Mouse (Mus musculus): ENCODE data around the gene Gm17949. TPM values are rescaled to one million over a fixed set of nuclear protein-coding genes. Genes with fewer than 3 reads are reported as not detected.
A peak's percentile ranks its signal among the peaks of the same experiment; 100 is the strongest.

The Gm17949 gene
- polyA plus RNA-seq, 1 experiment from 2014 or later, result 0.16 TPM

- peak overlapping the region; percentile 51; the same call in 1 of the 2 replicates for H3K4me2 ChIP-seq
- no peaks in the 10 kb centered on the region for H3K27me3 ChIP-seq (ENCODE audit: insufficient read depth, low read length)
- H3K27ac ChIP-seq (ENCODE audit: low read depth), result no peak overlapping the region
- ATAC-seq (ENCODE audit: insufficient read depth) (peak; percentile 62), DNase-seq (peak; percentile 84)
- TF ChIP-seq CTCF (IDR thresholded peaks at IDR 0.05; ENCODE audit: low read depth), result no peak
- WGBS, result 5% methylated on average over 11 of the region's 11 CpGs
- no peaks in the 10 kb centered on the region for H3K36me3 ChIP-seq (ENCODE audit: insufficient read depth)
- no peaks in the 10 kb centered on the region for H3K9me3 ChIP-seq (ENCODE audit: low read depth, low read length)
- H3K4me1 ChIP-seq (ENCODE audit: insufficient read depth), result no peaks in the 10 kb centered on the region
- peak overlapping the region; percentile 21; the same call in 1 of the 2 replicates for H3K4me3 ChIP-seq (ENCODE audit: low read depth, low read length)
- no peak overlapping the region for H3K9ac ChIP-seq
These were observed 59.4 kb downstream of the Gm17949 start for GRCm38 (mm10) chr17:57070699-57071098.

Other genes starting within 250 kb of the Gm17949 start
- 40.5 and 42.3 TPM in 2 replicates for gene Dus3l, start 246.7 kb upstream of the Gm17949 start, polyA plus RNA-seq (2014; fragmentation: Nextera tagmentation; extraction: Ambion mirVana)
- 1.2 and 1.4 TPM in 2 replicates for gene Prr22, start 241.2 kb upstream of the Gm17949 start, polyA plus RNA-seq (2014; fragmentation: Nextera tagmentation; extraction: Ambion mirVana)
- gene Rfx2, start 180.5 kb upstream of the Gm17949 start, polyA plus RNA-seq (2014; fragmentation: Nextera tagmentation; extraction: Ambion mirVana), result 4.3 and 4.8 TPM in 2 replicates
- not detected in 2 replicates for gene Acsbg2, start 137.0 kb upstream of the Gm17949 start, polyA plus RNA-seq (2014; fragmentation: Nextera tagmentation; extraction: Ambion mirVana)
- gene 1700061G19Rik, start 136.0 kb upstream of the Gm17949 start, polyA plus RNA-seq (2014; fragmentation: Nextera tagmentation; extraction: Ambion mirVana), result 0.34 and 0.45 TPM in 2 replicates
- gene Mllt1, start 76.1 kb upstream of the Gm17949 start, polyA plus RNA-seq (2014; fragmentation: Nextera tagmentation; extraction: Ambion mirVana), result 31.4 and 39.3 TPM in 2 replicates
- not detected in 2 replicates for gene Acer1, start 29.3 kb upstream of the Gm17949 start, polyA plus RNA-seq (2014; fragmentation: Nextera tagmentation; extraction: Ambion mirVana)
- 146 and 158 TPM in 2 replicates for gene Clpp, start 21.2 kb upstream of the Gm17949 start, polyA plus RNA-seq (2014; fragmentation: Nextera tagmentation; extraction: Ambion mirVana)
- 39.0 and 39.8 TPM in 2 replicates for gene Alkbh7, start 14.1 kb upstream of the Gm17949 start, polyA plus RNA-seq (2014; fragmentation: Nextera tagmentation; extraction: Ambion mirVana)
- 0.46 and 1.0 TPM in 2 replicates for gene Pspn, start 11.5 kb upstream of the Gm17949 start, polyA plus RNA-seq (2014; fragmentation: Nextera tagmentation; extraction: Ambion mirVana)
- gene Gtf2f1, start 181 bp upstream of the Gm17949 start, polyA plus RNA-seq (2014; fragmentation: Nextera tagmentation; extraction: Ambion mirVana), result 53.2 and 60.2 TPM in 2 replicates
- gene Khsrp, start 20.1 kb downstream of the Gm17949 start, polyA plus RNA-seq (2014; fragmentation: Nextera tagmentation; extraction: Ambion mirVana), result 60.8 and 69.4 TPM in 2 replicates
- 0.15 and 0.16 TPM in 2 replicates for gene Slc25a41, start 30.2 kb downstream of the Gm17949 start, polyA plus RNA-seq (2014; fragmentation: Nextera tagmentation; extraction: Ambion mirVana)
- 38.6 and 41.3 TPM in 2 replicates for gene Crb3, start 47.6 kb downstream of the Gm17949 start, polyA plus RNA-seq (2014; fragmentation: Nextera tagmentation; extraction: Ambion mirVana)
- gene Slc25a23, start 48.4 kb downstream of the Gm17949 start, polyA plus RNA-seq (2014; fragmentation: Nextera tagmentation; extraction: Ambion mirVana), result 8.4 and 10.3 TPM in 2 replicates
- 3.4 and 4.6 TPM in 2 replicates for gene Dennd1c, start 67.0 kb downstream of the Gm17949 start, polyA plus RNA-seq (2014; fragmentation: Nextera tagmentation; extraction: Ambion mirVana)
- 20.3 and 22.9 TPM in 2 replicates for gene Tubb4a, start 76.3 kb downstream of the Gm17949 start, polyA plus RNA-seq (2014; fragmentation: Nextera tagmentation; extraction: Ambion mirVana)
- 8.1 and 8.5 TPM in 2 replicates for gene Tnfsf9, start 93.9 kb downstream of the Gm17949 start, polyA plus RNA-seq (2014; fragmentation: Nextera tagmentation; extraction: Ambion mirVana)
- gene Cd70, start 138.3 kb downstream of the Gm17949 start, polyA plus RNA-seq (2014; fragmentation: Nextera tagmentation; extraction: Ambion mirVana), result not detected in 2 replicates
- gene Tnfsf14, start 182.7 kb downstream of the Gm17949 start, polyA plus RNA-seq (2014; fragmentation: Nextera tagmentation; extraction: Ambion mirVana), result 0.16 and 0.46 TPM in 2 replicates
- gene C3, start 216.7 kb downstream of the Gm17949 start, polyA plus RNA-seq (2014; fragmentation: Nextera tagmentation; extraction: Ambion mirVana), result 0.64 and 0.67 TPM in 2 replicates
- 30.8 and 33.9 TPM in 2 replicates for gene Gpr108, start 237.0 kb downstream of the Gm17949 start, polyA plus RNA-seq (2014; fragmentation: Nextera tagmentation; extraction: Ambion mirVana)
- 39.9 and 40.3 TPM in 2 replicates for gene Trip10, start 238.0 kb downstream of the Gm17949 start, polyA plus RNA-seq (2014; fragmentation: Nextera tagmentation; extraction: Ambion mirVana)

All from lung, embryonic 14.5 days (tissue).